Mouse (Mus musculus) lung, postnatal 0 days (tissue): ENCODE data around the gene Zkscan5. TPM values are rescaled to one million over a fixed set of nuclear protein-coding genes. Genes with fewer than 3 reads are reported as not detected.

Experiments used
- ATAC-seq: fragments of 200-750 bp; cut with Nextera tagmentation; 2 replicates; pipeline ENCODE4 v1.8.0; 2017; ENCODE audit warnings: moderate library complexity
- DNase-seq: peaks from one replicate; pipeline ENCODE4 v3.0.0-alpha.2; 2016; ENCODE audit warnings: low spot score
- H3K27ac ChIP-seq: fragments of 300-500 bp; sonication (generic); 2 replicates; pipeline ENCODE4 v1.5.1; 2014; ENCODE audit warnings: antibody characterized with exemption, mild to moderate bottlenecking, low read length, mixed read lengths
- H3K27me3 ChIP-seq: fragments of 300-500 bp; sonication (generic); replicated peaks from 2 replicates; pipeline ENCODE4 v1.6.1; 2014; ENCODE audit warnings: low read length, mixed read lengths; ENCODE audit not compliant: insufficient read depth
- H3K36me3 ChIP-seq: fragments of 300-500 bp; sonication (generic); 2 replicates; pipeline ENCODE4 v1.6.1; 2014; ENCODE audit warnings: low read length, mixed read lengths; ENCODE audit not compliant: insufficient read depth
- H3K4me1 ChIP-seq: fragments of 300-500 bp; sonication (generic); 2 replicates; pipeline ENCODE4 v1.6.1; 2014; ENCODE audit warnings: antibody characterized with exemption, low read depth, low read length, mixed read lengths; ENCODE audit not compliant: insufficient read depth
- H3K4me2 ChIP-seq: fragments of 300-500 bp; sonication (generic); replicated peaks from 2 replicates; pipeline ENCODE4 v1.6.1; 2014; ENCODE audit warnings: low read depth, mild to moderate bottlenecking, low read length, moderate library complexity, mixed read lengths
- H3K4me3 ChIP-seq: fragments of 300-500 bp; sonication (generic); 2 replicates; pipeline ENCODE4 v1.5.1; 2014; ENCODE audit warnings: low read depth, low read length
- H3K9ac ChIP-seq: fragments of 300-500 bp; sonication (generic); replicated peaks from 2 replicates; pipeline ENCODE4 v1.6.1; 2014; ENCODE audit warnings: low read depth, mild to moderate bottlenecking
- H3K9me3 ChIP-seq: fragments of 300-500 bp; sonication (generic); 2 replicates; pipeline ENCODE4 v1.6.1; 2016; ENCODE audit warnings: low read length, mixed read lengths
- CTCF ChIP-seq: IDR thresholded peaks from 2 replicates; pipeline ENCODE4 v1.5.1; 2016; ENCODE audit warnings: antibody characterized with exemption, mild to moderate bottlenecking
- EP300 ChIP-seq: IDR thresholded peaks from 2 replicates; pipeline ENCODE4 v1.6.1; 2016; ENCODE audit warnings: antibody characterized with exemption, mild to moderate bottlenecking, control low read depth
- WGBS: fragments of 180-500 bp; shearing (Covaris S2); extraction: QIAGEN DNeasy Blood & Tissue Kit; methylation state at CpG from one replicate; pipeline ENCODE4 v1.1.7; 2014; 5-methylcytosine and 5-hydroxymethylcytosine counted together
- polyA plus RNA-seq: library from polyadenylated mRNA; unstranded; fragments of >200 nt; fragmentation: Nextera tagmentation; extraction: Ambion mirVana; gene quantifications from 2 replicates; pipeline ENCODE4 v1.2.1, GENCODE M21; 2015

Gene Zkscan5
- polyA plus RNA-seq, 1 experiment from 2014 or later, result 7.5 TPM

DNA sequence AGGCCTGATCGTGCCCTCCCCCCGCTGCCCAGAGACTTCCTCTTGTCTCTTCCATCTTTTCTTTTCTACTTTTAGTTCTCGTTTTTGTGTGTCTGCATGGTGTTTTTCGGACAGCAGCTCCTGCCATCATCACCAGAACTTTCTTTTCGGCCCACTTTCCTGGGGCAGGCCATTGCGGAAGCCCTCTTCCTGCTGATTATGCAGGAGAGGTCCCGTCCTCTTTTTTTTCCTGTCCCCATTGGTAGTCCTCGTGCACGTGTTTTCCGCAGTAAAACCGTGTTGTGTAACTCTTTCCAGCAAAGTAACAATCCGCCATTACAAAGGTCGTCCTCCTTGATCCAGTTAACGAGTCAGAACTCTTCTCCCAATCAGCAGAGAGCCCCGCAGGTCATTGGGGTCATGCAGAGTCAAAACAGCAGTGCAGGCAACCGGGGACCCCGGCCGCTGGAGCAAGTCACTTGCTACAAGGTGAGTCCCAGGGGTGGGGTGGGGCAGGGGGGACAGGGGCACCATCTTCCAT lies 25.8 kb upstream of the Zkscan5 start:
- Histone ChIP-seq H3K27ac (no peak overlapping the region), H3K9me3 (no peaks in the 10 kb centered on the region), H3K9ac (no peak overlapping the region), H3K36me3 (peaks cover 58% of the 10 kb centered on the region), H3K4me1 (no peaks in the 10 kb centered on the region), H3K4me2 (no peak overlapping the region), H3K27me3 (no peaks in the 10 kb centered on the region), H3K4me3 (no peak overlapping the region)
- TF ChIP-seq EP300 (no peak), CTCF (no peak)
- ATAC-seq, result no peak
- no peak for DNase-seq
- WGBS, result 83% methylated on average over 18 of the region's 18 CpGs

DNA sequence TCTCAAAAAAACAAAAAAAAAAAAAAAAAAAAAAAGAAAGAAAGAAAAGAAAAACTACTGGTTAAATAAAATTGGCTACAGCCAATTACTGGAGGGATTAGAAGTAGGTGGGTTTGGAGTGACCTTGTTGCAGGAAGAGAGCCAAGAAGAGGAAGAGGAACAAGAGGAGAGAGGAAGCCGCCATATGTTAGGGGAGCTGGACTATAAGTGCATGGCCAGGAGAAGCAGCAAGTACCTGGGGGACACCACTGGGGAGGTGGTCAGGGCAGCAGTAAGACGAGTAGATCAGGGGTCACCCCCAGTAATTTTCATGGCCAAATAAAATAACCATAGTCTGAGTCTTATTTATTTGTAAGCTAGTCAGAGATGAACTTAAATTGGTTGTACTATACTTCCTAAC lies 19.1 kb upstream of the Zkscan5 start:
- Histone ChIP-seq H3K9ac (no peak overlapping the region), H3K4me1 (peaks cover 5% of the 10 kb centered on the region), H3K36me3 (peaks cover 46% of the 10 kb centered on the region; the same call in 1 of the 2 replicates), H3K27ac (no peak overlapping the region), H3K4me3 (no peak overlapping the region), H3K27me3 (no peaks in the 10 kb centered on the region), H3K4me2 (no peak overlapping the region), H3K9me3 (no peaks in the 10 kb centered on the region)
- no peak for TF ChIP-seq CTCF
- TF ChIP-seq EP300, result no peak
- ATAC-seq (no peak), DNase-seq (no peak)
- 82% methylated on average over 2 of the region's 2 CpGs for WGBS

DNA sequence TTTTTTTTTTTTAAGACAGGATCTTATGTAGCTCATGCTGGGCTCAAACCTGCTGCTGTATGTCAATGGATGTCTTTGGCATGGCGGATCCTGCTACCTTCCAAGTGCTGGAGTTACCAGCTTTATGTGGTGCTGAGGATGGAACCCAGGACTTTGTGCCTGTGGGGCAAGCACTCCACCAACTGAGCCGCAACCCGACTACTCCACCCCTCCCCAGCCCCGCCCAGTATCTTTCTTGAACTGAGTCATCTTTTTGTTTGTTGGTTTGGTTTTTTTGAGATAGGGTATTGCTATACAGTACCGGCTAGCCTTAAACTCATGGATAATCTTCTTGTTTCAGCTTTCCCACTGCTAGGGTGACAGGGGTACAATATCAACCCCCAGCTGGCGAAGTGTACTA lies 14.9 kb upstream of the Zkscan5 start:
- Histone ChIP-seq H3K9me3 (no peaks in the 10 kb centered on the region), H3K4me2 (no peak overlapping the region), H3K27ac (no peak overlapping the region), H3K4me1 (peaks cover 14% of the 10 kb centered on the region), H3K9ac (no peak overlapping the region), H3K36me3 (peaks cover 20% of the 10 kb centered on the region; the same call in 1 of the 2 replicates), H3K4me3 (no peak overlapping the region), H3K27me3 (no peaks in the 10 kb centered on the region)
- ATAC-seq, result no peak
- no peak for DNase-seq
- 88% methylated on average over 6 of the region's 6 CpGs for WGBS
- TF ChIP-seq EP300 (no peak), CTCF (no peak)

DNA sequence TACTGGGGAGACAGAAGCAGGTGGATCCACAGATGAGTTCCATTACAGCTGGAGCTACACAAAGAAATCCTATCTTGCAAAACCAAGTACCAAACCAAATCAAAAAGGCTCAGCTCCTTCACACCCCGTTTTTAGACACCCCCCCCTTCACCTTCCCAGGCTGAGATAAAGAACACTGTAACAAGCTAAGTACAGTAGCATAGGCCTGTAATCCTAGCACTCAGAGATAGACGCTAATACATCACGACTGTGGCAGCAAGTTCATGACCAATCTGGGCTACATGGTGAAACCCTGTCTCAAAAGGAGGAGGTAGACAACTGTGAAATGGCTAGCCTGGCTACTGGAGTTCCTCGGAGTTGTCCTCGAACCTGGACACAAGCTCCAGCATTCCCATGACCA lies 14.0 kb upstream of the Zkscan5 start:
- peaks cover 14% of the 10 kb centered on the region for H3K4me1 ChIP-seq
- H3K27ac ChIP-seq, result no peak overlapping the region
- no peaks in the 10 kb centered on the region for H3K9me3 ChIP-seq
- DNase-seq (no peak), ATAC-seq (no peak)
- H3K27me3 ChIP-seq, result no peaks in the 10 kb centered on the region
- no peak for TF ChIP-seq EP300
- no peak for TF ChIP-seq CTCF
- peak overlapping the region; percentile 87 for H3K9ac ChIP-seq
- WGBS, result 32% methylated on average over 5 of the region's 5 CpGs
- peak overlapping the region; percentile 72 for H3K4me2 ChIP-seq
- H3K4me3 ChIP-seq, result peak overlapping the region; percentile 66
- H3K36me3 ChIP-seq, result peaks cover 27% of the 10 kb centered on the region; the same call in 1 of the 2 replicates

DNA sequence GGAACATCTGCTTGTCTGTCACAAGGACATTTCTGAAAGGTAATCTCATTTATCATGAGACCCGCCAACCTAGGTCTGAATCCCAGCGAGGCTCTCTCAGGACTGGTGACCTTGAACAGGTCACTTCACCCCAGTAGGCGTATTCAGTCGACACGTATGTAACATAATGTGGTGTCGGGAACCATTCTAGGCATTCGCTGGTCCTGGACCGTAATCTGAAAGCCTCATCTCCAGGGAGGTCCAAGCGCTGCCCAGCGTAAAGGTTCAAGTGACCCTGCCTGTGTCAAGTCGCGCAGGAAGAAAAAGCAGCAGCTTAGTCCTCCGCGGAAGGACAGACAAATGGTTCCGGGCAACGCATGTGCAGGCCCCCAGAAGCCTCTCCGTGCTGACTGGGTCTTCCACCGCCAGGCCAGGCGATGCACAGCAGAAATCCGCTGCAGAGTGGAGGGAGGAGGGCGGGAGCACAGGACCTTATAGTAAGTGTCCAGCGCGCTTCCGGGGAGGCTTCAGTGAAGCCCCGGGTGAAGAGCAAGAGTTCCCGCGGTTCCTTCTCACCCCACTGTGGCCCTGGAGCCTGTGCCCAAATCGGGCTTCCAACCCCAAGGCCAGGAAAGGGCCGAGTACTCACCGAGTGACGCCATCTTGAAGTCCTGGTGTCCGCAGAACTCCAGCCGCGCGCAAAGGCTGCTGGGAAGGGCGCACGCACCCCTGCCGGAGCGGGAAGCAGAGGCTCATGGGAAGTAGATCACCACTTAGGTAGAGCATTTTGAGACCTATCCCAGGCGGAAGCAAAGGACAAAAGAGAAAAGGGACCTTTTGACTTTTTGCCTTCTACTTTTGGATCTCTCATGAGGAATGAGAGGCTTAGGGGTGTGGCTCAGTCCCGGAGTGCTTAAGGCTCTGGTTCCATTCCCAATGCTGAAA lies 13.2 kb upstream of the Zkscan5 start:
- no peaks in the 10 kb centered on the region for H3K27me3 ChIP-seq
- 1% methylated on average over 41 of the region's 41 CpGs for WGBS
- peak overlapping the region; percentile 85 for H3K27ac ChIP-seq
- ATAC-seq, result peak; percentile 95
- TF ChIP-seq CTCF (no peak), EP300 (0 out of 2 replicates have a peak, but pooled peaks have one; percentile 25)
- peaks cover 32% of the 10 kb centered on the region; the same call in 1 of the 2 replicates for H3K36me3 ChIP-seq
- DNase-seq, result peak; percentile 96
- peak overlapping the region; percentile 72 for H3K4me2 ChIP-seq
- peak overlapping the region; percentile 66 for H3K4me3 ChIP-seq
- H3K4me1 ChIP-seq, result peaks cover 14% of the 10 kb centered on the region
- H3K9me3 ChIP-seq, result no peaks in the 10 kb centered on the region
- H3K9ac ChIP-seq, result peak overlapping the region; percentile 87

DNA sequence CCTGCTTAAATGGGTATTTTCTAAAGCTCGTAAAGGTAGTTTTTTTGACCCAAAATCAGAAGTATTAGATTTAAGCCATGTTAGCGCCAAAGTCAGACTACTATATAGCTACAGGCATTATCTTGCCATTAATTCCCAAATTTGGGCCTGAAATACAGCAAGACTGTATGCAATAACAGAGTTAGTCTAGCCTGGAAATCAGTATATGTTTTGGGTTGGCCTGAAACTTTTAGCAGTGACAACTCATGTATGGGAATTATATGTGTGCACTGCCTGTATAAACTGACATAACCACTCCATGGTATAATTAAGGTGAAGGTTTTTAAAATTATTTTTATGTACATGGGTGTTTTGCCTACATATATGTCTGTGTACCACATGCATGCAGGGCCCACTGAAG lies 12.4 kb upstream of the Zkscan5 start, which contains the start of gene Atp5j2:
Atp5j2 (minus strand) TSS at position 101 of the 400 bp plus-strand sequence.
- Histone ChIP-seq H3K4me1 (peaks cover 14% of the 10 kb centered on the region), H3K9me3 (no peaks in the 10 kb centered on the region), H3K4me2 (peak within 1 kb of the TSS; percentile 72), H3K9ac (peak within 1 kb of the TSS; percentile 87), H3K36me3 (peaks cover 31% of the 10 kb centered on the region; the same call in 1 of the 2 replicates), H3K27ac (peak within 1 kb of the TSS; percentile 85), H3K4me3 (peak within 1 kb of the TSS; percentile 66), H3K27me3 (no peaks in the 10 kb centered on the region)
- 76% methylated on average over 2 of the region's 2 CpGs for WGBS
- no peak for TF ChIP-seq CTCF
- no peak for TF ChIP-seq EP300
- DNase-seq, result no peak
- no peak for ATAC-seq
